Mouse (Mus musculus): ENCODE results near the gene Dnah6.

GRCm38 (mm10) chr6:73264801-73265200, 43.4 kb upstream of the Dnah6 start:
- TF ChIP-seq CTCF (IDR thresholded peaks at IDR 0.05; ENCODE audit: control insufficient read depth, insufficient read depth, insufficient replicate concordance, low read depth, low read length) (no peak), POLR2A (IDR thresholded peaks at IDR 0.05; ENCODE audit: control insufficient read depth, low read depth, low read length) (no peak)

Measured in testis, adult 2 months (tissue).